Mouse (Mus musculus) lung, embryonic 14.5 days (tissue): ENCODE data around the gene Gatd1. TPM values are rescaled to one million over a fixed set of nuclear protein-coding genes. Genes with fewer than 3 reads are reported as not detected.
A peak's percentile ranks its signal among the peaks of the same experiment; 100 is the strongest.

Source experiments
- ATAC-seq: fragments of 200-750 bp; cut with Nextera tagmentation; 2 replicates; pipeline ENCODE4 v1.8.0; 2017; ENCODE audit warnings: mild to moderate bottlenecking, moderate TSS enrichment, moderate library complexity; ENCODE audit not compliant: insufficient read depth
- DNase-seq: peaks from one replicate; pipeline ENCODE4 v3.0.0-alpha.2; 2015
- H3K27ac ChIP-seq: fragments of 300-500 bp; sonication (generic); 2 replicates; pipeline ENCODE4 v1.5.1; 2014; ENCODE audit warnings: low read depth, mild to moderate bottlenecking, moderate library complexity
- H3K27me3 ChIP-seq: fragments of 300-500 bp; sonication (generic); 2 replicates; pipeline ENCODE4 v1.6.1; 2014; ENCODE audit warnings: low read length, control low read depth; ENCODE audit not compliant: insufficient read depth
- H3K36me3 ChIP-seq: fragments of 300-500 bp; sonication (generic); 2 replicates; pipeline ENCODE4 v1.6.1; 2014; ENCODE audit warnings: control low read depth; ENCODE audit not compliant: insufficient read depth
- H3K4me1 ChIP-seq: fragments of 300-500 bp; sonication (generic); 2 replicates; pipeline ENCODE4 v1.6.1; 2014; ENCODE audit warnings: antibody characterized with exemption, control low read depth; ENCODE audit not compliant: insufficient read depth
- H3K4me2 ChIP-seq: fragments of 300-500 bp; sonication (generic); 2 replicates; pipeline ENCODE4 v1.6.1; 2014; ENCODE audit warnings: mild to moderate bottlenecking
- H3K4me3 ChIP-seq: fragments of 300-500 bp; sonication (generic); 2 replicates; pipeline ENCODE4 v1.5.1; 2014; ENCODE audit warnings: low read depth, low read length
- H3K9ac ChIP-seq: fragments of 300-500 bp; sonication (generic); 2 replicates; pipeline ENCODE4 v1.6.1; 2014
- H3K9me3 ChIP-seq: fragments of 300-500 bp; sonication (generic); 2 replicates; pipeline ENCODE4 v1.6.1; 2016; ENCODE audit warnings: low read depth, low read length, control low read depth
- CTCF ChIP-seq: IDR thresholded peaks from 2 replicates; pipeline ENCODE4 v1.5.1; 2016; ENCODE audit warnings: antibody characterized with exemption, low read depth
- WGBS: fragments of 180-500 bp; shearing (Covaris S2); extraction: QIAGEN DNeasy Blood & Tissue Kit; methylation state at CpG from one replicate; pipeline ENCODE4 v1.1.7; 2014; 5-methylcytosine and 5-hydroxymethylcytosine counted together
- polyA plus RNA-seq: library from polyadenylated mRNA; unstranded; fragments of >200 nt; fragmentation: Nextera tagmentation; extraction: Ambion mirVana; gene quantifications from 2 replicates; pipeline ENCODE4 v1.2.1, GENCODE M21; 2014

Gene Gatd1
- polyA plus RNA-seq, 1 experiment from 2014 or later = 48.5 TPM

DNA sequence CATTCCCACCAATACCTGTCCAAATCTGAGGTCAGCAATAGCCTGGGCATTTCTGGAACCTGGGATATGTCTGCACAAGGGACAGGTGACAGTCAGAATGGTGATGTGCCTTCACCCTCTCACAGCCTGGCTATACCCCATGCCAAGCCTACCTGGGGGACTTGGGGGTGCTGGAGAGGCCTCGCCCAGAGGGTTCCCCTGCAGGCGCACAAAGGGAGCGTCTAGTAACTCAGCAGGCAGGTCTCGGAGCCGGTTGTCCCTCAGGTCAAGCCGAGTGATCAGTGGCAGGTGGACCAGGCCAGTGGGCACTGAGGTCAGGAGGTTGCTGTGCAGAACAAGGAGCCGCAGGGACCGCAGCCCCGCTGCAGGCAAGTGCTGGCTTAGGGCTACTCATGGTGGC, 27.5 kb upstream of the Gatd1 start:
- H3K4me1 ChIP-seq = peaks cover 17% of the 10 kb centered on the region
- H3K36me3 ChIP-seq = peaks cover 29% of the 10 kb centered on the region
- no peak for TF ChIP-seq CTCF
- 88% methylated on average over 9 of the region's 9 CpGs for WGBS
- no peak overlapping the region for H3K4me3 ChIP-seq
- no peak overlapping the region; the same call in 1 of the 2 replicates for H3K4me2 ChIP-seq
- no peak overlapping the region for H3K27ac ChIP-seq
- no peaks in the 10 kb centered on the region for H3K9me3 ChIP-seq
- DNase-seq (no peak), ATAC-seq (no peak)
- H3K9ac ChIP-seq = peak overlapping the region; percentile 13; the same call in 1 of the 2 replicates
- H3K27me3 ChIP-seq = no peaks in the 10 kb centered on the region

DNA sequence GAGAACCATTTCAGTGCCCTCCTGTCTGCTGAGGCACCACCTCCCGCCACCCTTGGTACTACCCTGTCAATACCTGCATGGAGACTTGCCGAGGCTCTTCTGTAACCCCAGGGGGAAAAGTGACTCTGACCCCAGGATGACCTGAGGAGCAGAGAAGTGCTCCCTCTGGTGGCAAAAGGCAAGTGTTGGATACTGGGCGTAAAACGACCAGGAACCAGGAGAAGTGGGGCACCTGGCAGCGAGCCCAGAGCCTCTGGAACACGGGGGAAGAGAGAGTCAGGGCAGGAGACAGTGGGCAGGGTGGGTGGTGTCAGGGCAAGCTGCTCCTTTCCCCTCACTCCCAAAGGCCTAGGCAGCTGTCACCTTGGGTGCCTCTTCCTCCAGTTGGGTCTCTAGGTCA, 26.7 kb upstream of the Gatd1 start:
- WGBS = 22% methylated on average over 6 of the region's 6 CpGs
- Histone ChIP-seq H3K36me3 (peaks cover 29% of the 10 kb centered on the region), H3K9ac (no peak overlapping the region), H3K27me3 (no peaks in the 10 kb centered on the region), H3K9me3 (no peaks in the 10 kb centered on the region), H3K4me1 (peaks cover 19% of the 10 kb centered on the region), H3K4me3 (no peak overlapping the region), H3K27ac (no peak overlapping the region), H3K4me2 (no peak overlapping the region)
- DNase-seq (peak; percentile 77), ATAC-seq (no peak)
- peak; percentile 81 for TF ChIP-seq CTCF

DNA sequence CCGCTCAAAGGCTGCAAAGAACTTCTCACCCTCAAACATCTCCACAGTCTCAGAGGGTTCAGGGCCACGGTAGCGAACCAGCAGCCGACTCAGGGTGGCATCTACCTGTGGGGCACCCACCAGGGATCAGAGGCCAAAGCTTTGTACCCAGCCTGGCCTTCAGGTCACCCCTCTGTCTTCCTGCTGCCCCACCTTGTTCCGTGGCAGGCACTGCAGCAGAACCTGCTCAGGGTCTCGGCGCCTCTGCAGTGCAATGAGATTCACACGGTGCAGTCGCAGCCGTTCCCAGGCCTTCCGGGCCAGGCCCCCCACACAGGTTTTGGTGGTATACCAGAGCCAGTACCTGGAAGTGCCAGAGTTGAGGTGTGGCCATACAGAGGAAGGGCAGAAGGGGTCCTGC, 25.9 kb upstream of the Gatd1 start:
- DNase-seq (no peak), ATAC-seq (no peak)
- peaks cover 23% of the 10 kb centered on the region for H3K4me1 ChIP-seq
- no peak for TF ChIP-seq CTCF
- no peak overlapping the region for H3K27ac ChIP-seq
- H3K9ac ChIP-seq = no peak overlapping the region
- peaks cover 29% of the 10 kb centered on the region for H3K36me3 ChIP-seq
- no peak overlapping the region for H3K4me2 ChIP-seq
- H3K27me3 ChIP-seq = no peaks in the 10 kb centered on the region
- 94% methylated on average over 11 of the region's 11 CpGs for WGBS
- H3K4me3 ChIP-seq = no peak overlapping the region
- H3K9me3 ChIP-seq = no peaks in the 10 kb centered on the region

DNA sequence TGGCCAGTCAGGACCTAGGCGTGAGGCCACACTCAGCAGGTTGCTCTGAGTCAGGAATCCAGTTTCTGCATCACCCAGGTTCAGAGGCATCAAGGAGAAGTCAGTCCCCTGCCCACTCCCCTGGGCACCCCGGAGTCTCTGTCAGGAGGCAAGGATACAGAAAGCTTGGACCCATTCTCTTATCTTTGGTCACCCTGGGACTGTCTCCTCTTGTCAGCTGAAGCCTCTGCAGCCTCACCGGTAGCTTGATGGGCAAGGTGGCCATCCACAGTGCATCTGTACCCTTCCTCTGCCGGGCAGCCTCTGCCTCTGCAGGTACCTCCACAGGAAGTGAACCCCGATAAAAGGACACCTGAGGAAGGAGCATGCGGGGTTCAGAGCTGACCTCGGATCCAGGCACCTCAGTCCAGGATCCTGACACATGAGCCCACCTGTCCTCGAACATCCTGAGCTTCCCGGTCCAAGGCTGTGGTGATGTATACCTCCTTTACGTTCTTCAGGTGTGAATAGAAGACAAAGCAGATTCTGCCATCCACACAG, 25.3 kb upstream of the Gatd1 start:
- Histone ChIP-seq H3K4me3 (no peak overlapping the region), H3K4me1 (peaks cover 29% of the 10 kb centered on the region), H3K9ac (no peak overlapping the region), H3K27ac (no peak overlapping the region), H3K27me3 (no peaks in the 10 kb centered on the region), H3K36me3 (peaks cover 29% of the 10 kb centered on the region), H3K9me3 (no peaks in the 10 kb centered on the region), H3K4me2 (no peak overlapping the region)
- ATAC-seq (no peak), DNase-seq (no peak)
- no peak for TF ChIP-seq CTCF
- WGBS = 92% methylated on average over 10 of the region's 10 CpGs

DNA sequence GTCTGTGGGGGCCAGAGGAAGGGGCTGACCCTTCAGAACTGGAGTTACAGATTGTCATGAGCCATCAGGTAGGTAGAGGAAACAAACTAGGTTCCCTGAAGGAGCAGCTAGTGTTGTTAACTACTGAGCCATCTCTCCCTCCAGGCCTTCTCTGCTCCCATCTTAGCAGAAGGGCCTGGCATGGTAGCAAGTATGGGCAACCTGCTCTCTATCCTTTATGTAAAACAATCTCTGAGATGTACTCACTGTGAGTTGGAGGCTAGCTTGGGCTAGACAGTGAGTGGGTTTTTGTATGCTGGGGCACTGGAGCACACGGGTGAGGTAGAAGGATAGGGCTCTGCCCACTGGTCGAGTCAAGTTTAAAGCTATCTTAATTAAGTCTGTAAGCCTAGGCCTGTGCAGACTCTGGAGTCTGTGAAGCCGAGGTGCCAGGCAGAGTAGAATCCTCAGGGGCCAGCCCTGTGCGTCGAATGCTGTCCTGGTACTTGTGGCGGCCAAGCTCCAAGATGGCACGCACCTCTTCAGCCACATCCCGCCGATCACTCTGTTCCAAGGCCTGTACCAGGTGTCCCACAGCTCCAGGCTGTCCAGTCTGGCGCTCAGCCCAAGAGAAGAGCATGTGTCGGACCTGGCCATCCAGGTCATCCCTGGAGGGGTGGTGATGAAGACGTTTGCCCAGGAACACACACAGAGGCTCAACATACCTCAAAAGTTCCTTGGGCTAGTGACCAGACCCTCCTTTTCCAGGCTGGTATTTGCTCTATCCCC, 24.4 kb upstream of the Gatd1 start:
- WGBS = 89% methylated on average over 12 of the region's 12 CpGs
- no peaks in the 10 kb centered on the region for H3K27me3 ChIP-seq
- no peak overlapping the region for H3K9ac ChIP-seq
- H3K9me3 ChIP-seq = no peaks in the 10 kb centered on the region
- peaks cover 29% of the 10 kb centered on the region for H3K4me1 ChIP-seq
- no peak for TF ChIP-seq CTCF
- H3K4me3 ChIP-seq = no peak overlapping the region
- DNase-seq (no peak), ATAC-seq (no peak)
- H3K27ac ChIP-seq = no peak overlapping the region
- peaks cover 35% of the 10 kb centered on the region for H3K36me3 ChIP-seq
- H3K4me2 ChIP-seq = no peak overlapping the region

DNA sequence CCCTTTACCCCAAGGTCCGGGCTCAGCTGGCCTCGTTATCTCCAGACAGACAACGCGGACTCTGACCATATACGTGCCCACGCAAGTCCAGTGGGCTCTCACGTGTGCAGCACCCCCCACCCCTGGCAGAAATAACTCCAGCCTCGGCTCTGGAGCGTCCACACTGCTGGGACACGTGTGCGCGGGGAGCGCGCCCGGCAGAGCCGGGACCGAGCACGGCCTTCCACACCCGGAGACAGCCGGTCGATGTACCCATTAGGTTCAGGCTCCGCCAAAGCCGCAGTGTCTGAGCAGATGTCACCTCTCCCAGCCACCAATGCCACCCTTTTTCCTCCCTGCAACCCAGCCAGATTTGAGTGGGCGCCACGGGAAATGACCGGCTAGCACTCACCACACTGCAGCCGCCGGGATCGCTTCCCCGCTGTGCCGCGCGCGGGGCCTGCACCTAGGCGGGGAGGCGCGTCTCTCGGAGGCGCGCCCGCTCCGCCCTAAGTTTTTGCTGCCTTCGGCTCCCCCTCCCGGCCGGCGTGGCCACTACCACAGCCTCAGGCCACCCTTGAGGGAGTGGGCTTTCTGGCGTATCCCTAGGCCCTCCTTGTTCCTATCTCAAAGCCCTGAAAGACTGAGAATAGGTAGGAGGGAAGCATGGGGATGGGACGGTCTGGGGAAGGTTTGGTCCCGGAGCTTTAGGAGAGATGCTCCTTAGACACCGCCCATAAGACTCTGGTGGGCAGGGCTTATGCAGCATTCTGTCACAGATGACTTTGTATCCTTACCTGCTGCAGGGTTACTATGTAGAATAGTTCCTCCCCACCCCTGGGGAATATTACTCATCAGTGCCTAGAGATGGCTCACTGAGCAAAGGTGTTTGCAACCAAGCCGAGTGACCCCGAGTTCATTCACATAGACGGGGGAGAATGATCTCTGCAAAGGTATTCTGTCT, 23.5 kb upstream of the Gatd1 start, which contains the start of gene Slc25a22:
Gene Slc25a22, minus strand, starts transcription at position 715 of the 943 bp plus-strand sequence.
- Histone ChIP-seq H3K27ac (no peak within 1 kb of the TSS), H3K4me3 (peak within 1 kb of the TSS; percentile 70), H3K36me3 (peaks cover 44% of the 10 kb centered on the region), H3K9ac (peak within 1 kb of the TSS; percentile 76), H3K9me3 (no peaks in the 10 kb centered on the region), H3K4me1 (peaks cover 20% of the 10 kb centered on the region; the same call in 1 of the 2 replicates), H3K4me2 (peak within 1 kb of the TSS; percentile 96), H3K27me3 (no peaks in the 10 kb centered on the region)
- ATAC-seq (peak; percentile 85), DNase-seq (peak; percentile 93)
- peak; percentile 74 for TF ChIP-seq CTCF
- 6% methylated on average over 53 of the region's 53 CpGs for WGBS
